In genomic region chr8:114876161-114876611, GRCm38 (mm10) we compare ENCODE assay signal across 10 mouse cellular contexts.
DNase-seq lines count a peak whose midpoint lies in the region; ATAC-seq and TF ChIP-seq lines count a peak whose summit lies in the region.
"Had no signal": no experiment of that assay in that cellular context is flagged by ENCODE, and none has a peak within 500 bp of the region (broad histone marks: within the 10 kb centered on the region; RNA-seq: fewer than 3 reads in every experiment).

No protein-coding gene starts in this region.

- DNase-seq in lung, embryonic 14.5 days = peak; percentile 83
- no peak for DNase-seq in lung, postnatal 25 days (ENCODE audit: low spot score)
- peak; percentile 54 for DNase-seq in limb, embryonic 14.5 days (ENCODE audit: low spot score)
- no peak for DNase-seq in adrenal gland, adult 2 months
- no peak for DNase-seq in layer of hippocampus, adult 8-10 months (ENCODE audit: low spot score in 2 of 2)
- DNase-seq in layer of hippocampus, adult 2 months (ENCODE audit: low spot score in 2 of 2) = no peak
- DNase-seq: layer of hippocampus, adult 9-11 months had no signal

- no peak for TF ChIP-seq POLR2A in limb, embryonic 14.5 days (IDR thresholded peaks at IDR 0.05; ENCODE audit: borderline replicate concordance, extremely low read depth, insufficient read depth, insufficient read length)

- H3K36me3 ChIP-seq in lung, embryonic 14.5 days (ENCODE audit: insufficient read depth) = no peaks in the 10 kb centered on the region
- H3K36me3 ChIP-seq in forebrain, embryonic 12.5 days (replicated peaks) = no peaks in the 10 kb centered on the region
- H3K36me3 ChIP-seq in limb, embryonic 14.5 days (ENCODE audit: control insufficient read depth, insufficient read depth, low read length) = no peaks in the 10 kb centered on the region
- H3K36me3 ChIP-seq in stomach, embryonic 15.5 days = no peaks in the 10 kb centered on the region
- H3K36me3 ChIP-seq: G1E had no signal

- H3K9ac ChIP-seq in lung, embryonic 14.5 days = no peak overlapping the region
- H3K9ac ChIP-seq in forebrain, embryonic 12.5 days = no peak overlapping the region
- no peak overlapping the region for H3K9ac ChIP-seq in limb, embryonic 14.5 days (ENCODE audit: low read depth, low read length, severe bottlenecking)
- no peak overlapping the region for H3K9ac ChIP-seq in stomach, embryonic 15.5 days

- ATAC-seq in lung, embryonic 14.5 days (ENCODE audit: insufficient read depth) = peak; percentile 67; the same call in 1 of the 2 replicates
- peak; percentile 65; the same call in 1 of the 2 replicates for ATAC-seq in forebrain, embryonic 12.5 days (ENCODE audit: low FRiP score)
- ATAC-seq in limb, embryonic 14.5 days (ENCODE audit: low FRiP score, low read depth) = peak; percentile 50; the same call in 1 of the 2 replicates
- ATAC-seq in stomach, embryonic 15.5 days (ENCODE audit: insufficient read depth, low FRiP score, low read depth) = no peak

- H3K4me2 ChIP-seq in lung, embryonic 14.5 days = peak overlapping the region; percentile 49
- H3K4me2 ChIP-seq in forebrain, embryonic 12.5 days = peak overlapping the region; percentile 34
- peak overlapping the region; percentile 33 for H3K4me2 ChIP-seq in limb, embryonic 14.5 days (replicated peaks; ENCODE audit: low read depth, low read length, severe bottlenecking)
- H3K4me2 ChIP-seq in stomach, embryonic 15.5 days = peak overlapping the region; percentile 27; the same call in 1 of the 2 replicates

- H3K9me3 ChIP-seq in lung, embryonic 14.5 days (ENCODE audit: low read depth, low read length) = no peaks in the 10 kb centered on the region
- no peaks in the 10 kb centered on the region for H3K9me3 ChIP-seq in forebrain, embryonic 12.5 days
- no peaks in the 10 kb centered on the region for H3K9me3 ChIP-seq in limb, embryonic 14.5 days (ENCODE audit: control insufficient read depth, low read length)
- no peaks in the 10 kb centered on the region for H3K9me3 ChIP-seq in stomach, embryonic 15.5 days

- no peaks in the 10 kb centered on the region for H3K27me3 ChIP-seq in lung, embryonic 14.5 days (ENCODE audit: insufficient read depth, low read length)
- peaks cover 40% of the 10 kb centered on the region for H3K27me3 ChIP-seq in forebrain, embryonic 12.5 days
- no peaks in the 10 kb centered on the region for H3K27me3 ChIP-seq in limb, embryonic 14.5 days (ENCODE audit: control insufficient read depth, insufficient read depth, low read length)
- no peaks in the 10 kb centered on the region for H3K27me3 ChIP-seq in stomach, embryonic 15.5 days (replicated peaks)

- TF ChIP-seq CTCF in lung, embryonic 14.5 days (IDR thresholded peaks at IDR 0.05; ENCODE audit: low read depth) = 0 out of 2 replicates have a peak, but pooled peaks have one; percentile 19
- no peak for TF ChIP-seq CTCF in layer of hippocampus, adult 2 months (conservative IDR thresholded peaks at IDR 0.05)

- peaks cover 18% of the 10 kb centered on the region for H3K4me1 ChIP-seq in lung, embryonic 14.5 days (ENCODE audit: insufficient read depth)
- H3K4me1 ChIP-seq in forebrain, embryonic 12.5 days = peaks cover 24% of the 10 kb centered on the region
- H3K4me1 ChIP-seq in limb, embryonic 14.5 days (ENCODE audit: control insufficient read depth, insufficient read depth, low read length) = peaks cover 20% of the 10 kb centered on the region
- H3K4me1 ChIP-seq in stomach, embryonic 15.5 days = peaks cover 14% of the 10 kb centered on the region

- H3K27ac ChIP-seq in lung, embryonic 14.5 days (ENCODE audit: low read depth) = peak overlapping the region; percentile 88
- H3K27ac ChIP-seq in forebrain, embryonic 12.5 days = 0 out of 2 replicates have a peak overlapping the region, but pooled peaks have one; percentile 36
- peak overlapping the region; percentile 61 for H3K27ac ChIP-seq in limb, embryonic 14.5 days (replicated peaks; ENCODE audit: low read depth, low read length)
- peak overlapping the region; percentile 51; the same call in 1 of the 2 replicates for H3K27ac ChIP-seq in stomach, embryonic 15.5 days
- no peak overlapping the region for H3K27ac ChIP-seq in layer of hippocampus, adult 2 months

- WGBS in lung, embryonic 14.5 days = 7% methylated on average over 11 of the region's 11 CpGs
- WGBS in forebrain, embryonic 12.5 days = 4% methylated on average over 11 of the region's 11 CpGs
- 10% methylated on average over 11 of the region's 11 CpGs for WGBS in limb, embryonic 14.5 days
- 22% methylated on average over 11 of the region's 11 CpGs for WGBS in stomach, embryonic 15.5 days

- H3K4me3 ChIP-seq in lung, embryonic 14.5 days (ENCODE audit: low read depth, low read length) = no peak overlapping the region
- H3K4me3 ChIP-seq in forebrain, embryonic 12.5 days (replicated peaks) = no peak overlapping the region
- H3K4me3 ChIP-seq in limb, embryonic 14.5 days (replicated peaks; ENCODE audit: low read length) = no peak overlapping the region
- H3K4me3 ChIP-seq in stomach, embryonic 15.5 days (replicated peaks) = no peak overlapping the region
- no peak overlapping the region for H3K4me3 ChIP-seq in layer of hippocampus, adult 2 months

Comparison
In these comparisons a context has a peak if more than half of its experiments do, and no peak if none do; other contexts are left out.
1. DNase-seq: peak in lung, embryonic 14.5 days (single experiment) and limb, embryonic 14.5 days (single experiment); none in lung, postnatal 25 days (single experiment), adrenal gland, adult 2 months (single experiment), layer of hippocampus, adult 8-10 months (0 of 2) and layer of hippocampus, adult 2 months (0 of 2).
2. Peak in every context shown above with its lines, with median percentiles within 50 percentile points of each other: H3K4me2 ChIP-seq.